Mouse (Mus musculus) megakaryocyte, embryonic 14.5 days (primary cell): ENCODE data around the gene Tep1. TPM values are rescaled to one million over a fixed set of nuclear protein-coding genes. Genes with fewer than 3 reads are reported as not detected.
A peak's percentile ranks its signal among the peaks of the same experiment; 100 is the strongest.

ENCODE experiments used
- H3K27me3 ChIP-seq: replicated peaks from 2 replicates; pipeline ENCODE3; 2012; ENCODE audit warnings: inconsistent platforms
- H3K36me3 ChIP-seq: replicated peaks from 2 replicates; pipeline ENCODE3; 2012; ENCODE audit warnings: low read length, inconsistent platforms, mixed read lengths
- H3K4me1 ChIP-seq: 2 replicates; pipeline ENCODE4 v1.6.1; 2012; ENCODE audit warnings: inconsistent platforms
- H3K4me3 ChIP-seq: replicated peaks from 2 replicates; pipeline ENCODE3; 2012; ENCODE audit warnings: moderate library complexity, mild to moderate bottlenecking, inconsistent platforms
- H3K9me3 ChIP-seq: 2 replicates; pipeline ENCODE4 v1.6.1; 2012; ENCODE audit warnings: inconsistent platforms
- FLI1 ChIP-seq: IDR thresholded peaks from 2 replicates; pipeline ENCODE4 v1.6.1; 2012; ENCODE audit warnings: low read length, inconsistent platforms, mixed read lengths
- GATA1 ChIP-seq: IDR thresholded peaks from 3 replicates; pipeline ENCODE4 v1.6.1; 2012; ENCODE audit warnings: mixed read lengths, low read length, inconsistent platforms, borderline replicate concordance
- polyA plus RNA-seq: library from polyadenylated mRNA; stranded (reverse); fragments of >175 nt; gene quantifications from 2 replicates; pipeline ENCODE4 v1.2.3, GENCODE M21; 2012; ENCODE audit warnings: low replicate concordance; ENCODE audit not compliant: insufficient read depth

The Tep1 gene
- polyA plus RNA-seq, 1 experiment: 4.3 TPM

DNA sequence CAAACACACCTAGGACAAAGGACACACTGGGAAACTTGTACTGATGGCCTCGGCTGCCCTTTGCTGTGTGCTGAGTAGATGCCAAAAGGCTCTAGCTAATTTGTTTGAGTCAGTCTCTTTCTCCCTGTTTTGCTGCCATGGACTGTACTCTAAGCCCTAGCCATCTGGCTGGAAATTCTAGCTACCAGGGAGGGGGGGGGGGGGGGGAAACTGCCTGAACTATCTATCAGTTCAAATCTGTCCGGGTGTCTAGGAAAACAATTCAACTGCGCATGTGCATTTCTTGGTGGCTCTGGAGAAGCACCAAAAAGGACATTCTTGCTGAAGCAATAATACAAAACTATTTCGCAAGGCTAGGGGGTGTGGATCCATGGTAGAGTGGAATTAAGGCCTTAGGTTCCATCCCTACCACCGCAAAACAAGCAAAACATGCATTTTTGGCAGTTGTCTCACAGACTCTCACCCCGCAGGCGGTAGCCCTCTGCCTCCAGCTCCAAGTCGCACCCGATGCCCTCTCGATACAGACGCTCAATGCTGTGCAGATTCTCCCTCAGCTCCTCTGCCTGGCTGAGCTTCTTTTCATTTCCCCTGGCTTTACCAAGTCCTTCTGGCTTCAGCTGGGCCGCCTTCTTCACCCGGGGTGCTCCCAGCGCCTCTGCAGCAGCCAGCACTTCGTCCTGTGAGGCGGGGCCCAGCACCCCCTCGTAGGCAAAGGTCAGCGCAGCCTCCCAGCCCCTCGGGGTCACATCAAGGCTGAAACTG lies 25.8 kb upstream of the Tep1 start:
- Histone ChIP-seq H3K4me3 (peak overlapping the region; percentile 19), H3K36me3 (no peaks in the 10 kb centered on the region), H3K9me3 (peaks cover 9% of the 10 kb centered on the region), H3K27me3 (peaks cover 34% of the 10 kb centered on the region), H3K4me1 (peaks cover 25% of the 10 kb centered on the region)
- no peak for TF ChIP-seq FLI1
- no peak for TF ChIP-seq GATA1

DNA sequence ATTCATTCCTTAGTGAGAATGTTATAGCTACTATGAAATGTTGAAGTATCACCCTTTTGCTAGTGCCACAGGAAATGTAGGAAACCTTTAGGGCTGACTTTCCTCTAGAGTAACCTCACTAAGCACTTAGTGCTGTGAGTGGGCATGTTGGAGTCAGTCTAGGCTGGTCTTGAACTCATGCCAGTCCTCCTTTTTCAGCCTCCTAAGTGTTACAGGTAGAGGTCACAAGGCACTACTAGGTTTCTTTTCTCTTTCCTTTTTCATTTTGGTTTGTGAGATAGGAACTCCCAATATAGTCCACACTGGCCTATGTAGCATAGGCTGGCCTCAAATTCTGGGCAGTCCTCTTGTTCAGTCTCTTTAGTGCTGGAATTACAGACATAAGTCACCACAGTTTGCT lies 25.0 kb upstream of the Tep1 start:
- H3K9me3 ChIP-seq: peaks cover 6% of the 10 kb centered on the region
- H3K4me1 ChIP-seq: peaks cover 25% of the 10 kb centered on the region
- no peaks in the 10 kb centered on the region for H3K36me3 ChIP-seq
- no peak for TF ChIP-seq FLI1
- no peak for TF ChIP-seq GATA1
- no peak overlapping the region for H3K4me3 ChIP-seq
- H3K27me3 ChIP-seq: peaks cover 34% of the 10 kb centered on the region

DNA sequence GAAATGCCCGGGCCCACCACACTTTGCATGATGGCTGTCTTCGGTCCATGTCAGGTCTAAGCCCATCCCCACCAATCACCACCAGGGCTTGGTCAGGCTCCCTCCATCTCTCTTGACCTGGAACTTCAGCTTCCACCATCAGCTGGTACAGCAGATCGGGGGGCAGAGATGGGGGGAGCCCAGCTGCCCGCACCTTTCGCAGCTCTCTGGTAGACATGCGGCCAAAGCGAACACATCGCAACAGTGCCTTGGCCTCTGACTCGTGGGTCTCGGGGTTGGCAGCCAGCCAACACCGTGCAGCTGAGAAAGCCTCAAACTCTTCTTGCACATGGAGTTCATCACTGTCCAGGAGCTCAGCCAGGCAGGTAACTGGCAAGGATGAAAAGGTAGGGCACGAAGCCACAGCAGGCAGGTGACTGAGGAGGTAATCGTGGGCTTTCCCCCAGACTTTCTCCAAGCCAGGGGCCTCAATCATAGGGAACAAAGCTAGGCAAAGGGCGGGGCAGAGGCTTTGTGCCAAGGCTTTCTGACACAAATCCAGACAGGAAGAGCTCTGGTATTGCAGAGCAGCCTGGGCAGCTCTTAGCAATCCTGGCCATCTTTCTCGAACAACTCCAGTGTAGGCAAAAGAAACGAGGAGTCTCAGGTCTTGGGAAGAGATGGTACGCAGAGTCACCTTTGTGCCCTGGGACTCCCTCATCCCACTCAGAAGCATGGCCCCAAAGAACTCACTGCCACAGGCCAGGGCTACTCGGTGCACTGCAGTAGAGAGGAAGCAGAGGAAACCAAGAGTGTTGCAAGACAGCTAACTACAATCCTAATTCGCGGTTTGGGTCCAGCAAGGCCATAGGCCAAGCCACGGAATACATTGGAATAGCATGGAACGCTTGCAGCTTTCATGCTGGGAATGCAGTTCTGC lies 22.4 kb upstream of the Tep1 start:
- Histone ChIP-seq H3K4me3 (no peak overlapping the region), H3K27me3 (peaks cover 34% of the 10 kb centered on the region), H3K9me3 (0 out of 2 replicates have a peak, but pooled peaks cover 2% of the 10 kb centered on the region), H3K36me3 (no peaks in the 10 kb centered on the region), H3K4me1 (peaks cover 25% of the 10 kb centered on the region)
- TF ChIP-seq GATA1 (no peak), FLI1 (no peak)

DNA sequence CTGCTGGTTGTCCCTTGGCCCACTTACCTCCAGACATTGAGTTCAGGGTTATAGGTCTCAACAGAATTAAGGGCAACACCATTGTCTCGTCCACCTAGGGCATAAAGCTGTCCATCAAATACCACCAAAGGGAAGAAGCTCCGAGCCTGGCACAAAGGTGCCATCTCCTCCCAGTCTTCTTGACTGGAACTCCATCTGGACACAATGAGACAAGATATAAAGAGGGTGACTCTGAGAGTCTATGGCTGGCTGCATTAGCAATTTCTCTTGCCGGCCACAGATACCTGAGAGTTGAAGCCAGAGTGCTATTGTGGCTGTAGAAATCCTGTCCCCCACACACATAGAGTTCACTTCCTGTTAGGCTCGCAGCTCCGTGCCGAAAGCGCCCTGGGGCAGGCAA lies 21.7 kb upstream of the Tep1 start:
- Histone ChIP-seq H3K9me3 (peaks cover 6% of the 10 kb centered on the region; the same call in 1 of the 2 replicates), H3K36me3 (no peaks in the 10 kb centered on the region), H3K27me3 (peaks cover 29% of the 10 kb centered on the region), H3K4me1 (peaks cover 20% of the 10 kb centered on the region), H3K4me3 (no peak overlapping the region)
- no peak for TF ChIP-seq FLI1
- no peak for TF ChIP-seq GATA1

DNA sequence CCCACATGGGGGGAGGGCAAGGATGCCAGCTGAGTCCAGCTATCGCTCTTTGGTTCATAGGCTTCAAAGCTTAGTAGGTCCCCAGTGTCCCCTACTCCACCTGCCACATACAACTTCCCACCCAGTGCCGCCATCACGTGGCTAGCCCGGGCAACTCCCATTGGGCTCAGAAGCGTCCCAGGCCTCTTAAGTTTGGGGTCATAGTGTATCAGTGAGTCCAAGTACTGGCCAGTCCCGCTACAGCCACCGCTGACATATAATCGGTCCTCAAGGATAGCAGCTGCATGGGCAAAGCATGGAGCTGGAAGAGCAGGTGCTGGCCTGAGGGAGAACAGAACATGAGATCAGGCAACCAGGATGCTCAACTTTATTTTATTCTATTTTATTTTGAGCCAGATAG lies 21.3 kb upstream of the Tep1 start:
- TF ChIP-seq GATA1 (no peak), FLI1 (no peak)
- H3K4me3 ChIP-seq: no peak overlapping the region

DNA sequence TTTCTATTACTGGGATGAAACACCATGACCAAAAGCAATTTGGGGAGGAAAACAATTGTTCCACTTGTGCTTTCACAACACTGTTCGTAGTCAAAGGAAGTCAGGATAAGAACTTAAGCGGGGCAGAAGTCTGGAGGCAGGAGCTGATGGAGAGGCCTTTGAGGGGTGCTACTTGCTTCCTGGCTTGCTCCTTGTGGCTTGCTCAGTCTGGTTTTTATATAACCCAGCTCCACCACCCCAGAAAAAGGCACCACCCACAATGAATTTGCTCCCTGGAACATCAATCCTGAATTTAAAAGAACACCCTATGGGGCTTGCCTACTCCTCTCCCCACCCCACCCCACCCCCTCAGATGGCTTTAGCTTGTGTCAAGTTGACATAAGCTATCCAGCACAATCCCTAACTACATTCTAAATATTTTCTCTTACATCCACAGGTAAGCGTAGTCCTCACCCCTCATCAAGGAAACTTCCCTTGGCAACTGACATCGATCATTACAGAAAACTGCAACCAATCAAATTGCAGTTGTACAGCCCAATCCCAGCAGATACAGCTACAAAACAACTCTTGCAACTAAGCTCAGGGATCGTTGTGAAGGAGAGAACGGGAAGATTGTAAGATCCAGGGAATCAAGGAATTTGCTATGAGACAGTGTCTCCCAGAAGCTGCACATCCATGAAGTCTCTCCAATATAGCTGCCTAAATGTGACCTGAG lies 6.0 kb upstream of the Tep1 start:
- no peaks in the 10 kb centered on the region for H3K9me3 ChIP-seq
- H3K4me1 ChIP-seq: peaks cover 9% of the 10 kb centered on the region
- H3K4me3 ChIP-seq: no peak overlapping the region
- no peaks in the 10 kb centered on the region for H3K36me3 ChIP-seq
- TF ChIP-seq FLI1: no peak
- no peak for TF ChIP-seq GATA1
- H3K27me3 ChIP-seq: no peaks in the 10 kb centered on the region

More for the DNA sequence above, 21.3 kb upstream of the Tep1 start:
- Histone ChIP-seq H3K27me3 (peaks cover 25% of the 10 kb centered on the region), H3K9me3 (peaks cover 8% of the 10 kb centered on the region; the same call in 1 of the 2 replicates), H3K4me1 (peaks cover 15% of the 10 kb centered on the region), H3K36me3 (no peaks in the 10 kb centered on the region)

DNA sequence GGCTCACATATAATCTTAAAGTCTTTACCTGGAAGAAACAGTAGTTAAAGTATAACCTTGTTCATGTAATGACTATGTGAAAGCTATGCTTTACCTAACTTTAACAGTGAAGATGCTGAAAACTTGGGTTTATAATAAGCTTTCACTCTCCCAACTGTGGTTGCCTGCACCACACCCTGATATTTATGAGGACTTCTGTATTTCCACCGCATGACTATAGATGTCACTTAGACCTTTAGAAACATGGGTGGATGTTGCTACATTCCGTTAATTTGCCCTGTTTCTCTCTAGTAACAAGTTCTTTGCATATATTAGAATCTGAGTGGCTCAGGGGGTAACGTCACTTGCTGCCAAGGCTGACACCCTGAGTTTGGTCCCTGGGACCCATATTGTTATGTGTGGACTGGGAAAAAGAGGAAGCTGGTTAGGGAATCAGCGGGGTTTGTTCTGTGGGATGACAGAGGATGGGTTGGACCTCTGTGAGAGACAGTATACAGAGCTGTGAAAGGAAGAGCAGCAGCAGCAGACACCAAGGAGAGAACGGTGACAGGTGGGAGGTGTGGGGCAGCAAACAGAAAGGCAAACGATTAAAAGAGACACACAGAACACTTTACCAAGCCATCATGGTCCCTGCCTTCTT lies 5.4 kb upstream of the Tep1 start:
- Histone ChIP-seq H3K4me3 (no peak overlapping the region), H3K27me3 (no peaks in the 10 kb centered on the region), H3K4me1 (peaks cover 12% of the 10 kb centered on the region), H3K36me3 (no peaks in the 10 kb centered on the region), H3K9me3 (no peaks in the 10 kb centered on the region)
- TF ChIP-seq GATA1: no peak

DNA sequence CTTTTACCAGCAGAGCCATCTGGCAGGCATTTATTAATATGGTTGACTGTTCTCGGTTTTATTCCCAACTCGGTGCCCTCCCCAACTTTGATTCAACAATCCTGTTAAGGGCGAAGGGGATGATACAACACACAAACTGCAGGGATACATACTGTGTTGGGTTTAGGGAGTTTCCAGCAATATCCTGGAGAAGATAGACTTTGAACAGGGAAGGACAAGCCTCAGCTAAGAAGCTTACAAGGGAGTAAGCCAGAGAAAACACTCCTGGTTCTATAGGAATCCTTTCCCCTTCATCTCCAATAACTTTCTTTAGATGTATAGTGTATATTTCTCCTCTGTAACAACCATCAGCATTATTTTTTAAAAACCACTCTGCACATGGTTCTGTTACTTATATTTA lies 4.8 kb upstream of the Tep1 start:
- H3K27me3 ChIP-seq: no peaks in the 10 kb centered on the region

DNA sequence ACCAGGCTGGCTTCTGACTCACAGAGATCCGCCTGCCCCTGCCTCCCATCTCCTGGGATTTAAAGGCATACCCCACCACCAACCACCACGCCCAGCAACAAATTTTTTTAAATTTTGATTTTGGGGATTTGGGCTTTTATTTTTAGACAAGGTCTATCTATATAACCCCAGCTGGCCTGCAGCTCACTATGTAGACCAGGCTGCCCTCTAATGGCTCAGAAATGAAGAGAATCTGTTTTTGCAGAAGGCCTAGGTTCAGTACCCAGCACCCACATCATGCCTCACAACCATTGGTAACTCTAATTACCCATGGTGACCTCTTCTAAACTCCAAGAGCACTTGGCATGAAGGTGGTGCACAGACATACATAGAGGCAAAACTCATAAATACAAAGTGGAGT lies 924 bp upstream of the Tep1 start:
- Histone ChIP-seq H3K9me3 (no peaks in the 10 kb centered on the region), H3K4me1 (peaks cover 15% of the 10 kb centered on the region), H3K36me3 (peaks cover 17% of the 10 kb centered on the region), H3K4me3 (no peak overlapping the region), H3K27me3 (no peaks in the 10 kb centered on the region)
- no peak for TF ChIP-seq FLI1
- TF ChIP-seq GATA1: no peak

More for the DNA sequence above, 4.8 kb upstream of the Tep1 start:
- H3K4me3 ChIP-seq: no peak overlapping the region
- peaks cover 15% of the 10 kb centered on the region for H3K4me1 ChIP-seq
- TF ChIP-seq FLI1 (no peak), GATA1 (no peak)
- no peaks in the 10 kb centered on the region for H3K9me3 ChIP-seq
- no peaks in the 10 kb centered on the region for H3K36me3 ChIP-seq
